Mouse (Mus musculus) hindbrain, embryonic 11.5 days (tissue): ENCODE measurements around the gene Gpr137. TPM values are rescaled to one million over a fixed set of nuclear protein-coding genes. Genes with fewer than 3 reads are reported as not detected.

Source experiments
- ATAC-seq: fragments of 200-750 bp; cut with Nextera tagmentation; 2 replicates; pipeline ENCODE4 v1.8.0; 2017; ENCODE audit warnings: mild to moderate bottlenecking, moderate TSS enrichment, moderate library complexity; ENCODE audit not compliant: low FRiP score
- DNase-seq: peaks from one replicate; pipeline ENCODE4 v3.0.0-alpha.2; 2015; ENCODE audit warnings: low spot score
- H3K27ac ChIP-seq: fragments of 300-500 bp; sonication (generic); 2 replicates; pipeline ENCODE4 v1.5.1; 2014; ENCODE audit warnings: mild to moderate bottlenecking, low read depth, low read length
- H3K27me3 ChIP-seq: fragments of 300-500 bp; sonication (generic); 2 replicates; pipeline ENCODE4 v1.6.1; 2014; ENCODE audit warnings: mild to moderate bottlenecking, low read length, moderate library complexity, mixed read lengths; ENCODE audit not compliant: control insufficient read depth, insufficient read depth
- H3K36me3 ChIP-seq: fragments of 300-500 bp; sonication (generic); 2 replicates; pipeline ENCODE4 v1.6.1; 2014; ENCODE audit warnings: mild to moderate bottlenecking, low read length, moderate library complexity, mixed read lengths; ENCODE audit not compliant: control insufficient read depth, insufficient read depth
- H3K4me1 ChIP-seq: fragments of 300-500 bp; sonication (generic); replicated peaks from 2 replicates; pipeline ENCODE4 v1.6.1; 2014; ENCODE audit warnings: low read length, mixed read lengths; ENCODE audit not compliant: control insufficient read depth, insufficient read depth
- H3K4me2 ChIP-seq: fragments of 300-500 bp; sonication (generic); replicated peaks from 2 replicates; pipeline ENCODE4 v1.6.1; 2014; ENCODE audit warnings: mild to moderate bottlenecking, low read depth, low read length
- H3K4me3 ChIP-seq: fragments of 300-500 bp; sonication (generic); 2 replicates; pipeline ENCODE4 v1.5.1; 2014; ENCODE audit warnings: low read depth, low read length
- H3K9ac ChIP-seq: fragments of 300-500 bp; sonication (generic); 2 replicates; pipeline ENCODE4 v1.6.1; 2014; ENCODE audit warnings: low read depth, low read length
- H3K9me3 ChIP-seq: fragments of 300-500 bp; sonication (generic); 2 replicates; pipeline ENCODE4 v1.6.1; 2016; ENCODE audit warnings: low read length; ENCODE audit not compliant: control insufficient read depth
- WGBS: fragments of 180-500 bp; shearing (Covaris S2); extraction: QIAGEN DNeasy Blood & Tissue Kit; methylation state at CpG from one replicate; pipeline ENCODE4 v1.1.7; 2014; 5-methylcytosine and 5-hydroxymethylcytosine counted together
- polyA plus RNA-seq: library from polyadenylated mRNA; unstranded; fragments of >200 nt; fragmentation: Nextera tagmentation; extraction: Ambion mirVana; gene quantifications from 2 replicates; pipeline ENCODE4 v1.2.1, GENCODE M21; 2014

The Gpr137 gene
- polyA plus RNA-seq, 1 experiment from 2014 or later = 27.9 TPM

DNA sequence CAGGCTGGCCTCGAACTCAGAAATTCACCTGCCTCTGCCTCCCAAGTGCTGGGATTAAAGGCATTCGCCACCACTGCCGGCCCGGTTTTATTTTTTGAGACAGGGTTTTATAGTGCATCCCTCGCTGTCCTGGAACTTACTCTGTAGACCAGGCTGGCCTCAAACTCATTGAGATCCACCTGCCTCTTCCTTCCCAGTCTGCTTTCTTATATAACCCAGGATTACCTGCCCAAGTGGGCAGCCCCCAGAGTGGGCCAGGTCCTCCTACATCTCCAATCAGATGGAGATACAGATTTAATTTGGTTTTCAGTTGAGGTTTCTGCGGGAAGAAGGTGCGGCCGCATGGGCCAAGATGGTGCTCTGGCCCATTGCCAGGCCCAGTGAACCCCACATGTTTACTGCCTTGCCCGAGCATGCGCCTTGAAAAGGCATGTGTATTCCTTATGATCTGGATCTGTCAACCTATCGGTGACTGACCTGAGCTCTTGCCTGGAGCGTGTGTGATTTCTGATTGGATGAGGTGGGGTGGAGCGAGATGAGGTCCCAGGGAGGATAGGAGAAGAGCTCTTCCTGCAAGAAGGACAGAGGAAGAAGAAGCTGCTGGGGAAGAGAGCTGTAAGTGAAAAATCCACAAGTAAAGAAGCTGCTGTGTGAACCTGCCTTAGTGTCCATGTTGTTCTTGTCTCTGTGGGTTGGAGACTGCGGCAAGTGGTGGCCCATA lies 48.4 kb downstream of the Gpr137 start:
- H3K4me1 ChIP-seq = no peaks in the 10 kb centered on the region
- DNase-seq = no peak
- no peak overlapping the region for H3K27ac ChIP-seq
- no peaks in the 10 kb centered on the region for H3K27me3 ChIP-seq
- H3K4me3 ChIP-seq = no peak overlapping the region
- H3K4me2 ChIP-seq = no peak overlapping the region
- no peaks in the 10 kb centered on the region for H3K36me3 ChIP-seq
- no peaks in the 10 kb centered on the region for H3K9me3 ChIP-seq
- WGBS = 92% methylated on average over 14 of the region's 14 CpGs
- H3K9ac ChIP-seq = no peak overlapping the region
- no peak for ATAC-seq

DNA sequence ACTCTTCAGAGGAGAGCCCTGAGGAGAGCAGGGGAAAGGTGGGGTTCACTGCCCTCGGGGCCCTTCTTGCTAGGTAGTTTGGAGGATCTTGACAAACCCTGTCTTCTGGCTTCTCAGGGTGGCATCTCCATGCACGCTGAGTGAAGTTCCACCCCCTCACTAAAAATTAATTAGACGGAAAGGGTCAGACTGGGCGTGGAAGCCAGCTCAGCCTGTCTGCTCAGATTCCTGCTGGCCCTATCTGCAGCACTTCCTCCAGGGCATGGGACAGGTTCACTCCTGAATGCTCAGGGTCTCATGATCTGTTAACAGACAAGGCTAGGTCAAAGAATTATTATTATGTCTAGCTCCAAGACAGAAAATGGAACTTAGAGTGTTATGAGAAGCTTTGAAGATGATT lies 49.8 kb downstream of the Gpr137 start:
- WGBS = 70% methylated on average over 4 of the region's 4 CpGs
- Histone ChIP-seq H3K36me3 (no peaks in the 10 kb centered on the region), H3K4me2 (no peak overlapping the region), H3K9ac (no peak overlapping the region), H3K27ac (no peak overlapping the region), H3K9me3 (no peaks in the 10 kb centered on the region), H3K27me3 (no peaks in the 10 kb centered on the region), H3K4me3 (no peak overlapping the region), H3K4me1 (no peaks in the 10 kb centered on the region)
- ATAC-seq (no peak), DNase-seq (no peak)

Other genes with a start within 250 kb of the Gpr137 start
- gene Rps6ka4, start 101.8 kb downstream of the Gpr137 start, polyA plus RNA-seq = 5.2 and 5.8 TPM in 2 replicates
- gene Ccdc88b, start 84.3 kb downstream of the Gpr137 start, polyA plus RNA-seq = 0.42 and 0.74 TPM in 2 replicates
- gene Trmt112, start 32.8 kb downstream of the Gpr137 start, polyA plus RNA-seq = 142 and 147 TPM in 2 replicates
- 126 and 138 TPM in 2 replicates for gene Prdx5, start 32.4 kb downstream of the Gpr137 start, polyA plus RNA-seq
- gene Esrra, start 20.7 kb downstream of the Gpr137 start, polyA plus RNA-seq = 4.1 and 5.0 TPM in 2 replicates
- 0.54 TPM in 1 of 2 replicates, not detected in the other for gene Catsperz, start 17.1 kb downstream of the Gpr137 start, polyA plus RNA-seq
- gene Kcnk4, start 8.0 kb downstream of the Gpr137 start, polyA plus RNA-seq = 0.18 and 0.49 TPM in 2 replicates
- gene Bad, start 619 bp downstream of the Gpr137 start, polyA plus RNA-seq = 61.7 and 63.9 TPM in 2 replicates
- 180 and 249 TPM in 2 replicates for gene Ppp1r14b, start 32.5 kb upstream of the Gpr137 start, polyA plus RNA-seq
- gene Plcb3, start 34.0 kb upstream of the Gpr137 start, polyA plus RNA-seq = 14.6 and 14.8 TPM in 2 replicates
- 73.7 and 79.3 TPM in 2 replicates for gene Fkbp2, start 38.0 kb upstream of the Gpr137 start, polyA plus RNA-seq
- 21.4 TPM in 2 replicates for gene Vegfb, start 45.2 kb upstream of the Gpr137 start, polyA plus RNA-seq
- 18.8 and 22.5 TPM in 2 replicates for gene Dnajc4, start 50.1 kb upstream of the Gpr137 start, polyA plus RNA-seq
- 19.3 and 19.9 TPM in 2 replicates for gene Nudt22, start 53.6 kb upstream of the Gpr137 start, polyA plus RNA-seq
- gene Trpt1, start 53.7 kb upstream of the Gpr137 start, polyA plus RNA-seq = 10.6 and 11.1 TPM in 2 replicates
- 7.3 and 7.6 TPM in 2 replicates for gene Fermt3, start 77.0 kb upstream of the Gpr137 start, polyA plus RNA-seq
- gene Stip1, start 97.5 kb upstream of the Gpr137 start, polyA plus RNA-seq = 376 and 390 TPM in 2 replicates
- gene Macrod1, start 114.3 kb upstream of the Gpr137 start, polyA plus RNA-seq = 2.8 and 3.1 TPM in 2 replicates
- 4.6 and 5.6 TPM in 2 replicates for gene Flrt1, start 163.2 kb upstream of the Gpr137 start, polyA plus RNA-seq